Mouse (Mus musculus) adrenal gland, postnatal 0 days (tissue): Measurements from ENCODE around the gene 2610002M06Rik. TPM values are rescaled to one million over a fixed set of nuclear protein-coding genes. Genes with fewer than 3 reads are reported as not detected.

Experiments used
- polyA plus RNA-seq: library from polyadenylated mRNA; unstranded; fragments of >200 nt; fragmentation: Nextera tagmentation; extraction: Ambion mirVana; gene quantifications from 2 replicates; pipeline ENCODE4 v1.2.1, GENCODE M21; 2015

The 2610002M06Rik gene
- 8.8 and 10.7 TPM in 2 replicates for polyA plus RNA-seq

DNA sequence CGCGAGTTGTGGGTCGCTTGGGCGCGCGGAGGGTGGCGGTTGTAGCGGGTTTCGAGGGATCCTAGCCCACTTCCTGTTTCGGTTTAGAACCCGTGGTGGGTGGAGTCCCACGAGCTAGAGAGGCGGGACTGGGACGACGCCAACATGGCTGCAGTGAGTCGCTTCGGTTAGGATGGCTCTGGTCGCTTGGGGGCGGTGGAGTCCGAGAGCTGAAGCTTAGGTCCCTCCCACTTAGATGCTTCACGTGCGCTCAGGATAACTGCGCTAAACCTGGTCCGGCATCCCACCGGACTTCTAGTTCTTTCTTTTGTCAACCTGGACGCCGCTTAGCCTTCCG is at the start of gene 2610002M06Rik:
2610002M06Rik (minus strand) TSS at position 117 of the 337 bp plus-strand sequence.

DNA sequence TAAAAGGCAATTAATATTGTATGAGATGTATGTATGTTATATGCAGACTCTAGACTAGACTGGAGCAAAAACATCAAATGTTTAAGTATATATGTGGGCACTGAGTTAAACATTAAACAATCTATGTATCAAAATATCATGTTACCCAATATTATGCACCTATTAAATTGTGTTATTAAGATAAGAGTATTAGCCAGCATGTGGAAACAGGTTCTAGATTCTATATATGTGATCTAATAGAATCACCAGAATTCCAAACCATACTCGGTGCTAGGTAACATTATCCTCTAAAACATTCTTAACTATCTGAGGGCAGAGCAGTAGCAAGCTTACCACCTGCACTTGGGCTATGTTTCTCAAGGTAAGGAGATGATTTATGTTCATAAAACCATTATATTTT is 23.8 kb downstream of the 2610002M06Rik start, which contains the start of gene Tent5d:
Tent5d (plus strand) TSS at position 301 of the 400 bp plus-strand sequence.

Other genes with a start within 250 kb of the 2610002M06Rik start
- gene Tbx22, start 148.4 kb downstream of the 2610002M06Rik start, polyA plus RNA-seq, result not detected in 2 replicates
- gene Tent5d, start 23.7 kb downstream of the 2610002M06Rik start, polyA plus RNA-seq, result not detected in 2 replicates
- gene Gm732, start 132.1 kb upstream of the 2610002M06Rik start, polyA plus RNA-seq, result not detected in 2 replicates